Mouse (Mus musculus): ENCODE data around the gene Ctcfl. TPM values are rescaled to one million over a fixed set of nuclear protein-coding genes. Genes with fewer than 3 reads are reported as not detected.
A peak's percentile ranks its signal among the peaks of the same experiment; 100 is the strongest.

The Ctcfl gene
- total RNA-seq (2021), result not detected

GRCm38 (mm10) chr2:173119023-173119944, at the start of gene Ctcfl:
Gene Ctcfl (minus strand): TSS chr2:173119525.
- intact Hi-C loops (cut with DNase I), result no loop called here
- DNase-seq (ENCODE audit: extremely low spot score in 1 of 2, low spot score in 2 of 2), result no peak

DNA sequence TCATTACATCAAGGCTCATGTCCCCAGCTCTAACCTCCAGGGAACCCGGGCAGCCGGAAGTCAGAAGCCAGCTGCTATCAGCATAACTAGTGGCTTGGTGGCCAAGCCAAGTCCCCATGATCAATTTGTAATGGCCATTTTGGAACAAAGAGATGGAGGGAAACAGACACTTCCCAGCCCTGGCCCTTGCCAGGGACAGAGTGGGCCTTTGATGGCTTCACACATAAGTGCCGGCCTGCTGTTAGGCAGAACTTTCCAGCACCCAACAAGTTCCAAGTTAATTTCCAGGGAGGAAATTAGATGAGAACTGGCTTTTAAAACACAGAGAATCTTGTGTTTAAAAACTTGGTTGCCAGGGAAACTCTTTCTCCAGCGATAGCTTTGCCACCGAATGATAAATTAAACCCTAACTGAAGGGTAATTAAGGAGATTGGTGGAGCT, 49.1 kb upstream of the Ctcfl start:
- DNase-seq (ENCODE audit: extremely low spot score in 1 of 2, low spot score in 2 of 2), result peak in 1 of 2 experiments; percentile 14
- intact Hi-C loops (cut with DNase I), result no loop called here

GRCm38 (mm10) chr2:173165357-173165756, 46.0 kb upstream of the Ctcfl start:
- no peak for DNase-seq (ENCODE audit: extremely low spot score in 1 of 2, low spot score in 2 of 2)
- intact Hi-C loops (cut with DNase I), result no loop called here

GRCm38 (mm10) chr2:173164946-173165345, 45.6 kb upstream of the Ctcfl start:
- intact Hi-C loops (cut with DNase I), result no loop called here
- no peak for DNase-seq (ENCODE audit: extremely low spot score in 1 of 2, low spot score in 2 of 2)

DNA sequence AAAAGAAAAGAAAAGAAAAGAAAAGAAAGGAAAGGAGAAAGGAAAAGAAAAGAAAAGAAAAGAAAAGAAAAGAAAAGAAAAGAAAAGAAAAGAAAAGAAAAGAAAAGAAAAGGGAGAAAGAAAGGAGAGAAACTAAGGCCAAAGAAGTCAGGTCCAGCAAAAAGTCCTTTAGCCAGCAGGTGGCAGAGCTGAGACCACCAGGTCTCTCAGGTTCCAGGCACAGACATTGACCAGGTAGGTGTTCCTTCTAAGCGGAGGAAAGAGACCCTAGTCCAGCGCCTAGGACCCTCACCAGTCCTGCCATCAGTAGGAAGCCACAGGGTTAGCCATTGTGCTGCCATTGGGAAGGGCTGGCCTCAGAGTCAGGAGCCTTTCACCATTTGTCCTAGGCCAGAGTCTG, 45.0 kb upstream of the Ctcfl start:
- no peak for DNase-seq (ENCODE audit: extremely low spot score in 1 of 2, low spot score in 2 of 2)
- intact Hi-C loops (cut with DNase I), result no loop called here

DNA sequence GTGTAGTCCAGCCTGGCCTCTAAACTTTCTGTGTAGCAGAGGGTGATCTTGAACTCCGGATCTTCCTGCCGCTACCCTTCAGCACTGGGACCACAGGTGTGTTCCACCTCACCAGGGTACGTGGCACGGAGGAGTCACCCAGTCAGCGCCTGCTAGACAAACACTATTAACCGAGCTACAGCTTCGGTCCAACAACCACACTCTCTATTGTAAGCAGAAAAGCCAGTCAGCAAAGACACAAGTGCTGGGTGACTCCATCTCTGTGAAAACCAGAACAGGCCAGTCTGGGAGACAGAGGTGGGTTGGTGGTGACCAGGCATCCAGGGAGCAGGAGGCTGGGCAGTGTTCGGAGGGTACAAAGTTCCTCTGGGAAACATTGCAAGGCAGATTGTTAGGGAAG, 44.1 kb upstream of the Ctcfl start:
- intact Hi-C loops (cut with DNase I), result no loop called here
- DNase-seq (ENCODE audit: extremely low spot score in 1 of 2, low spot score in 2 of 2), result no peak

GRCm38 (mm10) chr2:173159354-173160311, 40.3 kb upstream of the Ctcfl start:
- intact Hi-C loops (cut with DNase I), result no loop called here
- peak; percentile 54 to 67 for DNase-seq (ENCODE audit: extremely low spot score in 1 of 2, low spot score in 2 of 2)

GRCm38 (mm10) chr2:173158390-173159055, 39.2 kb upstream of the Ctcfl start:
- no peak for DNase-seq (ENCODE audit: extremely low spot score in 1 of 2, low spot score in 2 of 2)
- intact Hi-C loops (cut with DNase I), result no loop called here

GRCm38 (mm10) chr2:173157871-173158270, 38.5 kb upstream of the Ctcfl start:
- intact Hi-C loops (cut with DNase I), result no loop called here

GRCm38 (mm10) chr2:173157376-173157775, 38.1 kb upstream of the Ctcfl start:
- intact Hi-C loops (cut with DNase I), result no loop called here

More at GRCm38 (mm10) chr2:173157871-173158270, 38.5 kb upstream of the Ctcfl start:
- no peak for DNase-seq (ENCODE audit: extremely low spot score in 1 of 2, low spot score in 2 of 2)

GRCm38 (mm10) chr2:173156923-173157322, 37.6 kb upstream of the Ctcfl start:
- intact Hi-C loops (cut with DNase I), result no loop called here

More at GRCm38 (mm10) chr2:173157376-173157775, 38.1 kb upstream of the Ctcfl start:
- DNase-seq (ENCODE audit: extremely low spot score in 1 of 2, low spot score in 2 of 2), result no peak

GRCm38 (mm10) chr2:173155907-173156306, 36.6 kb upstream of the Ctcfl start:
- intact Hi-C loops (cut with DNase I), result no loop called here
- DNase-seq (ENCODE audit: extremely low spot score in 1 of 2, low spot score in 2 of 2), result no peak

More at GRCm38 (mm10) chr2:173156923-173157322, 37.6 kb upstream of the Ctcfl start:
- DNase-seq (ENCODE audit: extremely low spot score in 1 of 2, low spot score in 2 of 2), result no peak

DNA sequence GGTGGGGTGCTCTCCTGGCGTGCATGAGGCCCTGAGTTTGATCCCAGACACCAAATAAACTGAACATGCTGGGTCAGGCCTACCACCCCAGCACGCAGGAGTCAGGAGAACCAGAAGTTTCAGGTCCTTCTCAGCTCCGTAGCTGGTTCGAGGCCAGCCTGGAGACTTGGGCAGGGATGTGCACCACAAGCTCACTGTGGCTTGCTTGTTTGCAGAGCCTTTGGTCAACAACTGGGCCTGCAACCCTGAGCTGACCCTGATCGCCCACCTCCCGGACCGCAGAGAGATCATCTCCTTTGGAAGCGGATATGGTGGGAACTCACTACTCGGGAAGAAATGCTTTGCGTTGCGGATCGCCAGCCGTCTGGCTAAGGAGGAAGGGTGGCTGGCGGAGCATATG, 35.6 kb upstream of the Ctcfl start:
- DNase-seq (ENCODE audit: extremely low spot score in 1 of 2, low spot score in 2 of 2), result no peak

GRCm38 (mm10) chr2:173154513-173154912, 35.2 kb upstream of the Ctcfl start:
- intact Hi-C loops (cut with DNase I), result no loop called here
- DNase-seq (ENCODE audit: extremely low spot score in 1 of 2, low spot score in 2 of 2), result no peak

More for the DNA sequence above, 35.6 kb upstream of the Ctcfl start:
- intact Hi-C loops (cut with DNase I), result no loop called here

- DNase-seq (ENCODE audit: extremely low spot score in 1 of 2, low spot score in 2 of 2), result no peak
- intact Hi-C loops (cut with DNase I), result no loop called here
These were observed 33.9 kb upstream of the Ctcfl start for GRCm38 (mm10) chr2:173153266-173153665.

DNA sequence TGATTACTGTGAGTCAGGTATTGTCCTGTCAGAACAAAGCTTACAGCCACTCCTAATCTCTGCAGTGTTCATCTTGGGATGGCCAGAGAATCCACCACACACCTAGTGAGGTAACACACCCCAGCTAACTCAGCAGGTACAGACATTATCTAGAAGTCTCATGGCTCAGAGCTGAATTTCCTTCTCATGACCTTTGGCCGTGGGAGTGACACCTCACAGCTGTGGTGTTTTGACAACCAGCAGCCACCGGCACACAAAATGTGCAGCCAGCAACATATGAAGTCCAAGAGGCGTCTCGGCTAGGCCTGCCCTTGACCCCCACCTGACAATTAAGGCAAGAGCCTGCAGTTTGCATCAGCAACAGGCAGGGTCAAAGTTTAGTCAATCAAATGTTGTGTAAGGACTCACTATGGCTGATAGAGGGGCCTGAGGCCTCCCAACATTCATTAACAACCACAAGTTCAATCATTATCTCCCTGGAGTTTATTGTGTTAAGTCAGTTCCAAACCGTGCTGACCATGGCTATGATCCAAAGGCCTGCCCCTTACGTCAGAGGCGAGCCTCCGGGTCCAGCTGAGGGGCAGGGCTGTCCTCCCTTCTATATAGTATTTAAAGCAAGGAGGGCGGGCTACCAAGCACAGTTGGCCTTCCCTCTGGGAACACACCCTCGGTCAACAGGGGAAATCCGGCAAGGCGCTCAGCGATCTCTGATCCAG, 33.3 kb upstream of the Ctcfl start, which contains the start of gene Pck1:
Gene Pck1, plus strand, starts transcription at position 613 of the 716 bp plus-strand sequence.
- DNase-seq (ENCODE audit: extremely low spot score in 1 of 2, low spot score in 2 of 2), result no peak
- intact Hi-C loops (cut with DNase I), result no loop called here

DNA sequence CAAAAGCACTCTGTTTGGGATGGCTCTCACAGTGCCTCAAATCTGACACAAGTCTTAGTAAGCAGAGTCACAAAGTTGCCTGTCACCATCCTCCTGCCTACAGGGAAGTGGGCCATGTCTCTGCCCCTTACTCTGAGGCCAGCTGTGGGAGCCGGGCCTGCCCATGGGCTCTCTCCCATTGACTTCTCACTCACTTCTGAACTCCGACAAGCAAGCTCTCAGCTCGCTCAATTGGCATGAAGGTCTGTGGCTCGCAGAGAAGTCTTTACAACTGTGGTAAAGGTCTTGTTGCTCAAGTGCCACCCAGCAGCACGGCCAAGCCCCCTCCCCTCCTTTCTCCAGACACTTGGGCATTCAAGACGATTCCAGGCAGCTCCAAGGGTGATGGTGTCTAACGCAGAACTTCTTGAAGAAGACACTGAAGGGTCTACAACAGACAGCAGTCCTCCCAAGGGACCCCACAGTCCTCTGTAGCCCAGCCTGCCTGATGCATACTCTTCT, 32.5 kb upstream of the Ctcfl start:
- intact Hi-C loops (cut with DNase I), result no loop called here
- no peak for DNase-seq (ENCODE audit: extremely low spot score in 1 of 2, low spot score in 2 of 2)

GRCm38 (mm10) chr2:173151352-173151751, 32.0 kb upstream of the Ctcfl start:
- DNase-seq (ENCODE audit: extremely low spot score in 1 of 2, low spot score in 2 of 2), result no peak
- intact Hi-C loops (cut with DNase I), result no loop called here
